Mouse (Mus musculus) embryo, embryonic 10 days (tissue): ENCODE data around the gene Syngr2.
"Not testable (repeated sequence)": the region's sequence is repeated elsewhere in the genome, so short reads cannot be mapped to it uniquely, and the experiment has no call there.

Experiments
- DNase-seq: peaks from one replicate; pipeline ENCODE4 v3.0.0-alpha.2; 2015; ENCODE audit warnings: low spot score

Syngr2 gene

DNA sequence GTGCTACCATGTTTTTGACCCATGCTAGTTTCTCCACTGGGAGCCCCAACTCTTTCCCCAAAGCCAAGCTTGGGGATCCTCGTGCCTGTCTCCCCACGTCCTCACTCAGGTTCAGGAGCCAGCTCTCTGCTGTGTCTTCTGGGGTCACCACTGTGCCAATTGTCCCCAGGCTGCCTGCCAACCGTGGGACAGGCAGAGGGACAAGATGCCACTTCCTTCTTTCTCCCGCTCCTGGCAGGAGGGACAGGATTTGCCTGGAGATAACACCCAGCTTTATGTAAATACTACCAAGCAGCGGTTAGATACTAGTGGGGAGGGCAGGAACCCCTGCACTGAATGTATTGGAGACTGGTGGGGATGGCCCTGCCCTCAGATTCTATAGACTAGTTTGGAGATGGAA lies 4.4 kb downstream of the Syngr2 start:
- no peak for DNase-seq

- no peak for DNase-seq
Observed at GRCm38 (mm10) chr11:117814704-117815366, 5.4 kb downstream of the Syngr2 start.

DNA sequence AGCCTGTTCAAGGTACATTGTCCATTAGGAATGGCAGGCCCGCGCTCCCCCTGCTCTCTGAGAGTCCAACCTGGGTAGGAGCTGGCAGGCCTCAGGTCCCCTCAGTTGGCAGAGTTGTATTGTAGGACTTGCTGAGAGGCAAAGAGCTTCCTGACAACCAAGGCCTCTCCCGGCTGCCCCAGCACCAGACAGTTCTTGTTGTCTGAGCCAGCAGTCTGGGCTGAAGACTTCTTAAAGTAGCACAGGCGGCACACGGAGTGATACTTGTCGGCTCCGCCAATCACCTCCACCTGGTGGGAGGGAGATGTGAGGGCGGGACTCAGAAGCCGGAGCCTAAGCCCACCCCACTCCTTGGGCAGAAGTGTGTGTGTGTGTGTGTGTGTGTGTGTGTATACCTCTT lies 6.4 kb downstream of the Syngr2 start:
- DNase-seq, result not testable (repeated sequence)

- no peak for DNase-seq
Observed at GRCm38 (mm10) chr11:117816389-117816996, 7.0 kb downstream of the Syngr2 start.

DNA sequence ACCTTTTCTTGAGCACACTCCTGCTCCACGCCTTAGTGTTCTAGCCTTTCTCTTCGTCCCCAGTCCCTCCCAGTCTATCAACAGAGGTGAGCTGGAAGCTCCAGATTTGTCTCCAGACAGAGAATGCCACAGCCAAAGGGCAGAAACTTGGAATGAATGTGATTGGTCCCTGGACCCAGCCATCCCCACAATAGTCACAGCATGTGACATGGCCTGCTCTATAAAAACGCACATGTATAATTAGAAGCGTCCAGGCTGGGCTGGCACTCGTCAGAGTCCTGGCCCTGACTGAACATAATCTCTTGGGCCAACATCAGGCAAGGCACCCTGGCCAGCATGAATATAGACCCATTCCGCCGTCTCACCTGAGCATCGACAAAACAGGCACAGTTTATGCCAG lies 9.6 kb downstream of the Syngr2 start:
- DNase-seq, result no peak

- DNase-seq, result no peak
Observed at GRCm38 (mm10) chr11:117820173-117820572, 10.7 kb downstream of the Syngr2 start.

GRCm38 (mm10) chr11:117821868-117822267 lies 12.4 kb downstream of the Syngr2 start:
- DNase-seq, result no peak

DNA sequence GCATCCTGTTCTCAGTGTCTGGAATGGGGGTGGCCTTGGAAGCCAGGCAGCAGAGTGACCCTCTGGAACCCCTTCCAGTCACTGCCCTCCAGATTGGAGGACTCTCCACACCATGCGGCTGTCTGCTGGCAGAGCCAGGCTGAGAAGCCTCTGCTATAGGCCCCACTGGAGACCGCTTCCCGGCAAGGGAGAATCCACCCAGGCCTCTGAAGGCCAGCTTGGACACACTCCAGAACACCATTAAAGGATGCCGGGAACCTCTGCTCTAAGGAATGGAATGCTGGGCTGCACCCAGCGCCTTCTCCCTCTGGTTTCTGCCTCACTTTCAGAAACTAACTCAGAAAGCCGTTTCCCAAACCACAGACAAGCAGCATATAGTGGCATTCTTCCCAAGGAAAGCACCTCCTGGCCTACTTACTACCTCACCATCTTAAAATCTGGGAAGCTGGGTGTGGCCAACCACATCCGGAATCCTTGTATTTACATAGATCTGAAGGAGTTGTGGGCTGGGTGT lies 13.3 kb downstream of the Syngr2 start:
- DNase-seq, result no peak

DNA sequence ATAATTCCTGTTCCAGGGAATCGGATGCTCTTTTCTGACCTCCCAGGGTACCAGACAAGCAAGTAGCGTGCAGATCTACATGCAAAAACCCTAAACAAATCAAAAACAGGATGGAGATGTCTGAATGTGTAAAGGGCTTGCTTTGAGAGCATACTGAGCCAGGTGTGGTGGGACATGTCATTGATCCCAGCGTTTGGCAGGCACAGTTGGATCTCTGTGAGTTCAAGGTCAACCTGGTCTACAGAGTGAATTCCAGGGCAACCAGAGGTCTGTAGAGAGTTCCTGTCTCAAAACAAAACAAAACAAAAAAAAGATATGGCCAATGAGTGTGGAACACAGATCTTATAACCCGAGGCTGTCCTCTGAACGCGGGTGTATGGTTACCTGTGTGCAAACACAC lies 13.9 kb downstream of the Syngr2 start:
- DNase-seq, result no peak

DNA sequence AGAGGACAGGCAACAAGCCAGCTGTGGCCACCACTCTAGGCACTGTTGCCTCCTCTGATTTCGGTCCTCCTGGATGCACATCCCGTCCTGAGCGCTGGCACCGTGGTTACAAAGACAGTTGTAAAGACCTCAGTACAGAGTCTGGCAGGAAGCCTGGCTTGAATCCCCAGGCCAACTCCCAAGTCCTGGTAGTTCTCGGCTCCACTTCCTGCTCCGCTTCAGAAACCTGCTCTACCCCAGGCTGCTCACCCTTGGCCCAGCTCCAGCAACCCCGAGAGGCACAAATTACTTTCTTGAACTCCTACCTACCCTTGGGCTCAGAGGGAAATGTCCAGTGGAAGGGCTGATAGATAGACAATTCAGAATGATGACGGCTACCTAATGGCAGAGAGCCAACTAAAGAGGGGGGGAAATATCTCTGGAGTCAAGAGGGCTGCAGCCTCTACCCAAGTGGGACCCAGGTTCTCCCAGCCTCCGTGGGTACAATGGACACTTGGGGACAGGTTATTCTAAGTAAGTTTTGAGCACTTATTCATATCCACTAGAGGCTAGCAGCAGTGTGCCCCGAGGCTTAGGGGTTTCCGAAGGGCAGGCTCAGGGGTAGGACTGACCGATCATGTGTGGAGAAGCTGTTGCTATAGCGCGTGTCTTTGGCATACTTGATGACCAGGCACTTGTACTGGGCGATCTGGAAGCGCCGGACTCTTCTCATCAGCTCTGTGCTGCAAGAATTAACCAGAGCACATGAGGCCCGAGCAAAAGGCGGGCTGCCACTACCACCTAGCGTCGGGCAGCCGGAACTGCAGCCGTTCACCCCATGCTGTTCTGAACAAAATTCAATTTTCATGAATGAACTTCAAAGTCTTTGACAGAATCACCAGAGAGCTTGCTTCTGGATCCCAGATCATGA lies 14.8 kb downstream of the Syngr2 start:
- DNase-seq, result peak; percentile 92

GRCm38 (mm10) chr11:117825333-117826101 lies 16.0 kb downstream of the Syngr2 start, which contains the start of the genes Afmid and Tk1:
Afmid (plus strand) TSS chr11:117825924.
Tk1 (minus strand) TSS chr11:117826092.
- peak; percentile 94 for DNase-seq

DNA sequence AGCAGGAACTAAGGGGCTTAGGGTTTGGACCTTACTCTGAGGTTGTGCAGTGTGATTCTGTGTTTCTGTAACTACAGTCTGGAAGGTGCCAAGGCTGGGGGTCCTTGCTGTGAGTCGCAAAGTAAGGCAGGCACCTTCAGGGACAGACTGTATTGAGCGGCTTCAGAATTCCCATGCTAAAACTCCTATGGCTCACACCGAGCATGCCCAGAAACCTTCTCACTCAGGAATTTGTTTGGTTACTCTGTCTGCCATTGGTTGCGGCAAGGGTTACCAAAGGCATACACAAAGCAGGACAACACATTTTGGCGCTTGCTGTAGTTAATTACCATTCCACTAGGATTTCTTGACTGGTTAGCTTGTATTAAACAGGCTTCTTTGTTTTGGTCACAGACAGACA lies 16.7 kb downstream of the Syngr2 start:
- DNase-seq, result peak; percentile 62

DNA sequence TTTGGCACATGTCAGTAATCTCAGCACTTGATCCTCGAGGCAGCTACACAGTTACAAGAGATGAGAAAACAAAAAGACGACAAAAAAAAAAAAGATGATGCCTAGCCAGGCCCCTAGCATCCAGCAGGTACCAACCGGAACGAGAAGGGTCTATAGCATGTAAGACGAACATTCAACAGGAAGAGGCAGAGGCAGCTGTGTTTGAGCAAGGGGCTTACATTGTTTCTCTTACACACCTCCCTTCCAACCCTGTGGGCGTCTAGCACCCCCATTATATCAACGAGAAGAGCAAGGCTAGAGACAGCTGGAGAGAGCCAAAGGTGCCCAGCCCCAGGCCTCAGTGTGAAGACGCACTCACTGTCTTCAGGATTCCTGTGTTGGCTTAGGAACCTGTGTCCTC lies 17.4 kb downstream of the Syngr2 start:
- DNase-seq, result no peak

- DNase-seq, result no peak
Observed at GRCm38 (mm10) chr11:117827386-117827785, 17.9 kb downstream of the Syngr2 start.

- no peak for DNase-seq
Observed at GRCm38 (mm10) chr11:117828149-117828887, 18.9 kb downstream of the Syngr2 start.

GRCm38 (mm10) chr11:117828888-117829604 lies 19.6 kb downstream of the Syngr2 start:
- DNase-seq, result no peak

GRCm38 (mm10) chr11:117829671-117830215 lies 20.3 kb downstream of the Syngr2 start:
- DNase-seq, result no peak

DNA sequence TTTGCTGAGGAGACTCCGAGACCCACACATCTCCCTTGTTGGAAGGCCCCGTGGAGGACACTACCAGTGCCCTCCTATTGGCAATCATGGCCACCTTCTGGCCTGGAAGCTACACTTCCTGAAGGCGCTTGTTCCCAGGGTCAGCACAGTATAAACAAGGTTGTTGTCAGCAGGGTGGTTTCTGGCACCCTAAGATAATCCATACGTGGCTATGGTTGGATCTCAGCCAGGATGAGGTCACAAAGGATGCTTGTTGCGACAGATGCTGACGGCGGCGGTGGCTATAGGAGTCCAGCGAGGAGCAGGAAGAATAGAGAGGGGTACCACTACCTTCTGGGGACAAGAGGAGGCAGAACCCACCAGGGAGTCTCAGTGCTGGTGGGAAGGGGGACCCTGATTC lies 20.9 kb downstream of the Syngr2 start:
- no peak for DNase-seq

GRCm38 (mm10) chr11:117832086-117832969 lies 22.9 kb downstream of the Syngr2 start:
- DNase-seq, result peak; percentile 90
